Mouse (Mus musculus) 416B (cell line): ENCODE measurements around the gene Dph1.

ENCODE experiments used
- DNase-seq: peaks from one replicate; pipeline ENCODE4 v3.0.0; 2011; ENCODE audit warnings: low read depth

The Dph1 gene

GRCm38 (mm10) chr11:75158432-75158831 is 32.6 kb downstream of the Dph1 start:
- DNase-seq = peak; percentile 73

DNA sequence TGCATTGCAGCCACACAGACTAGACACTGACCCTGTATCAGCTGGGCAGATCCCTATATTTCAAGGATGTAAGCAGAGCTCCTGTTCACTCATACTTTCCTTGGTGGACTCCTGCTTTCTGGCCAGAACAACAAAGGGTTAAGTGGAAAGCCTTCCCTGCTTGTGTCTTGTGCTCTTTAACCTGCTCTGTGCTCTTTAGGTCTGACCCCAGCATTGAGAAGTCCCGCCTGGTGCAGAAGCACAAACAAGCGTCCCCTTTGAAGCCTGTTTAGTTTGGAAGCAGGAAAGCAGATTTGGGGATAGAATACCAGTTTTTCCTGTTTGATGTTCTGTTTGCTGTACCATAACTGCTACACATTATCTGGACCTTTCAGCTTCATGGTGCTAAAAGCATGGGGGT is 33.1 kb downstream of the Dph1 start:
- DNase-seq = no peak

- DNase-seq = no peak
Observed at GRCm38 (mm10) chr11:75157037-75157436, 34.0 kb downstream of the Dph1 start.

- no peak for DNase-seq
Observed at GRCm38 (mm10) chr11:75156416-75156815, 34.6 kb downstream of the Dph1 start.

GRCm38 (mm10) chr11:75155985-75156384 is 35.1 kb downstream of the Dph1 start:
- no peak for DNase-seq

DNA sequence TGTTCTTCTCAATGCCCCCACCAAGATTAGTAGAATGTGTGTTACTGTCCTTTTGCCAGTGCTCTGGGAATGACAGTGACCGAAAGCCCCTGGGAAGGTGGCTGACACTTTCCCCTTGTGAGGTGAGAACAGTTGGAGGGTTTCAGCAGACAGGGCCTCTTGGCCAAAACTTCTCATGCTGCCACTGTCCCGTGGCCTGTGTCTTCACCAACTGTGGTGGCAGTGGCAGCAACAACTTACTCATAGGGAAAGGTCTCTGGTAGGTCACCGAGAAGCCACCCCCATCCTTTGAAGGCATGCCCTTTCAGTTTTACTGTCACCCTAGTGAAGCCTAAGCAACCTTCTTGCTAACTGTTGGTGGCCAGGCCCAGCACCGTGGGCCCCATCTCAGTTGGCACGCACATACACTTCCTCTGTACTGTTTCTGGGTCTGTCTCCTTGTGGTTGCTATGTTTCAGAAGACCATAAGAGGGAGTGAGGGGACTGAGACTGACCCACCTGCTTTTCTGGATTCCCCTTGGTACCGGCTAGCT is 36.9 kb downstream of the Dph1 start:
- DNase-seq = peak; percentile 82

DNA sequence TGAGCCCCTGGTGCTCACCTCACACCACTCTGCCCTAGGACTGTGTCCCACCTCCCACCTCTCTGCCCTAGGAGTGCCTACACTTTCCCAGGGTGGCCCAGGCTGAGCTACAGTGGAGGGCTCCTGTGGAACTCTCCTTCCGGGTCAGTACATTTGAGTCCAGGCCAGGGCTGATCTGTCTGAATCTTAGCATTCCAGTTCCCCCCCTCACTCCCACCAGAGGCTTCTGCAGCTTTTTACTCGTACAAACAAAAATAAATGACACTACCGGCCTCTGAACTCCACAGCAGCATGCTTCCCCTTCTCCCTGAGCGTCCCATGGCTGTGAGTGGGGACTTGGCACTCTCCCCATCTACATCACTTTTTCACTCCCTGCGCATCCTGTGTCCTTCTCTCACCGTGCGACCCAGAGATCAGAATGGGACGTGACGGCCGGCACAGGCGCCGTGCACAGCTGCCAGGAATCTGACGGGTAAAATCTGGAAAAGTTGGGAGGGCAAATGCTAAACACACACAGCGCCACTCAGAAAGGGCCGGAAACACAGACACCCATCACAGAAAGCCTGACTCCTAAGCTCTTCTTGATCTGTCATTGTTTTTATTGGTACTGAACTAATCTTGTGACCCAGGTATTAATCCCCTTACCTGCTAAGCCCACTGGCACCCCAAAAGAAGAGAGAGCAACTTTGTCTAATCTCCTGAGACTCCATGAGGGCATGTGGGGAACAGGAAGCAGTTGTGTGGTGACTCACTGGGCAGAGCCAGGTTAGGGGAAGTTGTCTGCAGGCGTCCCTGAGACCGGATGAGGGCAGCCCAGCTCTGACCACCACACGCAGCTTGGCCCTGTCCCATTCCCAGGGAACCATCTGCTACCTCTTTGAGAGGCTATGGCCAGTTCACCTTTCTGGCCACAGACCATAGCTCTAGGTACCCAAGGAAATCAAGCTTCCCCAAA is 38.2 kb downstream of the Dph1 start:
- DNase-seq = peak; percentile 91

DNA sequence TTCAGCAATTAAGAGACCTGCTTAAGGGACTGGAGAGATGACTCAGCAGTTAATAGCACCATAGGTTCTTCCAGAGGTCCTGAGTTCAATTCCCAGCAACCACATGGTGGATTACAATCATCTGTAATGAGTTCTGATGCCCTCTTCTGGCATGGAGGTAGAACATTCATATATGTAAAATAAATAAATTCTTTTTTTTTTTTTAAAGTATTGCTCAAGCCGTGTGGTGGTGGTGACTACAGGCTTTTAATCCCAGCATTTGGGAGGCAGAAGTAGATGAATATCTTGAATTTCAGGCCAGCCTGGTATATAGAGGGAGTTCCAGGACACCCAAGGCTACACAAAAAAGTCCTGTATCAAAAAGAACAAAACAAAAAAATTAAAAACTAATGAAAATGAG is 40.7 kb downstream of the Dph1 start:
- DNase-seq = peak; percentile 52

DNA sequence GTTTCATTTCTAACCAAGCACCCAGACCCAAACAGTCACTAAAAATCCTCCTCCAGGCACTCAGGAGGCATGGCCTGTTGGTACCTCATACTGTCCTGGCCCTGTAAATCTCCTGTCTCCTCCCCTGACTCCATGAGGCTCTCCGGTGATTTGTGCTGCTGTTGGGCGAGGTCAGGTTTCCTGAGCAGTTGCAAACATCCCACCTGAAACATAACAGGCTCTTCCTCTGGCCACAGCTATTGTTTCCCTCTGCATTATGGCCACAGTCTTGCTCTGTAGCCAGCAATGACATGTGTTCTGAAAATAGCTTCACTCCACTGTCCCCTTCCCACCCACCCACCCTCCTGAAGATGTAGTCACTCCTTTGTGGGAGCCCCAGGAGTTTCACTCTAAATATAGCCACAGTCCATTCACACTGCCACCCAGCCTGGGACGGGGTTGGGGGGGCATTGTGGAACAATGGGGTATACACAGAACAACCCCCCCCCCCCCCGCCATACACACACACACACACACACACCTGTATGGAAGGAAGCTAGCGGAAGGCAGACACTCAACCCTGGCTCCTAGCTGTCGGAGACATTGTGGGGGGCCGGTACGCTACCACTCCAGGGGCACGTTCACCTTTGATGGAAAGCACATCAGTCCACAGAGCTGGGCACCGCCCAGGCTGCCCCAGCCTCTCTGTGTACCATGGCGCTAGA is 42.6 kb downstream of the Dph1 start:
- no peak for DNase-seq

DNA sequence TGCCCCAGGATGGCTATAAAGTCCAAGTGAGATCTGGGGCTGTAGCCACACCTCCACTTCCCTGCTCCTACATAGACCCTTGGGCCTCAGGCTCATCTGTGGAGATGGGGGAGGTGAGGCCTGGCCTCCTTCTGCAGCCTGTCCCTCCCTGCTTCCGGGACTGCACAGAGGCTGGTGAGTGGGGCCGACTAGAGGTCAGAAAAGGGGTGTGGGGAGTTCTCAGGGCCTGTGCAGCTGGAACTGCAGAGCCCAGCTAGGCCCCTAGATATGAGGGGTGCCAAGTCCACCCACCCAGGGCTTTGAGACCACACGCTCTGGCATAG is 43.2 kb downstream of the Dph1 start:
- DNase-seq = no peak

- peak; percentile 65 for DNase-seq
Observed at GRCm38 (mm10) chr11:75147106-75147845, 43.8 kb downstream of the Dph1 start.

- no peak for DNase-seq
Observed at GRCm38 (mm10) chr11:75145841-75146240, 45.2 kb downstream of the Dph1 start.

DNA sequence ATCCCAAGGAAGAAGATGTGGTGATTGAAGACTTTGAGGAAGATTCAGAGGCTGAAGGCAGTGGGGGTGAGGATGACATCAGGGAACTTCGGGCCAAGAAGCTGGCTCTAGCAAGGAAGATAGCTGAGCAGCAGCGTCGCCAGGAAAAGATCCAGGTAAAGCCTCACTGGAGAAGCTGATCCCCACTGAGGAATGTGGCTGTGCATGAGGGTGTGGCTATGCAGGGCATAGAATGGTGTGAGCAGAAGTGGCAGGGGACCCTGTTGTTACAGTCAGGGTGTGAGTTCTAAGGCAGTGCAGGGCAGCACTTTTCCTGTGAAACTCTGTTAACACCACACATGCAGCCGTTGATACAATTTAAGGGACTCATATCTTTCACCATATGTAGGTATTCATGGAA is 48.3 kb downstream of the Dph1 start:
- DNase-seq = no peak

- DNase-seq = no peak
Observed at GRCm38 (mm10) chr11:75141913-75142312, 49.1 kb downstream of the Dph1 start.

DNA sequence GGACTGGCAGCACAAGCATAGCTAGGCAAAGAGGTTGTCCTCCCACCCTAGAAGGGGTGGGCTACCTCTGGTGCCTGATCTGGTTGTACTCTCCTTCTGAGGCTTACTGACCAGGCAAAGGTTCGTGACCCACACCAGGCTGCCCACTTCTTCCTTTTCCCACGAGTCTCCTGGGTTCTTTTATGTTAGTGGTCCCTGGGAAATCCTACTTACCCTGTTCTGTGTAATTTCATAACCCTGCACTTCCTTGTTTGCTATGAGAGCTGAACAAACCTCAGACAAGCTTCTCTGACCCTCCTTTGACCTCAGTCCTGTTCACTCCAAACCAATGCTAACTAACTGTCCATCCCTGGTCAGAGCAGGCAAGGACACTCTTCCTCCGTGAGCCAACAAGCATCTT is 50.0 kb downstream of the Dph1 start:
- DNase-seq = no peak

- no peak for DNase-seq
Observed at GRCm38 (mm10) chr11:75140431-75140830, 50.6 kb downstream of the Dph1 start.

DNA sequence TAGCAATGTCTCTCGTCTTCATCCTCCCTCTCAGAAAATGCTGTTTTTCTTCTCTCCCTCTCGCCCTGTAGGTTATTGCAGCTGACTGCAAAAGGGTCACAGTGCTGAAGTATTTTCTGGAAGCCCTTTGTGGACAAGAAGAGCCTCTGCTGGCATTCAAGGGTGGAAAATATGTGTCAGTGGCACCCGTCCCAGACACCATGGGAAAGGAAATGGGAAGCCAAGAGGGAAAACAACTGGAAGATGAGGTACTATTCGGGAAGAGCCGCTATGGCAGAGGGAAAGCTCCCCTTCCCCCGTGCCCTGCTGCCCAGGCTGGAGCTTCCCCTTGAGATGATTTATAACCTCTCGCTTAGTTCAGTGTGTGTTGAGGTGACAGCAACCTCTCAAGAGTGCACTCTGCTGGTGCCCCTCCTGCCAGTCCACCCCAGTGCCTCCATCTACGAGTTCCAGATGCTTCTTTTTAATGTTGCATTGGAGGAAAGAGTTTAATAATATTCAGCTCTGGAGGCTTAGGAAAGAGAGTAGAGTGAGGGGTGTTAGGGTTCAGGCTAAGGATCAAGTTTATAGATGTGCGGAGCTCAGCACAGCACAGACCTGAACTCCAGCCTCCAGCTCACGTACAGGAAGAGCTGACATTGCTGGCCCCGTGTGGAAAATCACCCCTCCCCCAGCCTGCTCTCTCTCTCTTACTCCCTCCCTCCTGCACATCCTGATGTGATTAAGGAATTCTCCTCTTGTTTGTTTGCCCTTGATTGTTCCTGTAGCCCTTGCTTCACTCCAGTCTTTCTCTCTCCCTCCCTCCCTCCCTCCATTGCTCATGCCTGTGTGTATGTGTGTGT is 51.7 kb downstream of the Dph1 start:
- no peak for DNase-seq

- peak; percentile 97 for DNase-seq
Observed at GRCm38 (mm10) chr11:75136666-75137398, 54.2 kb downstream of the Dph1 start.

DNA sequence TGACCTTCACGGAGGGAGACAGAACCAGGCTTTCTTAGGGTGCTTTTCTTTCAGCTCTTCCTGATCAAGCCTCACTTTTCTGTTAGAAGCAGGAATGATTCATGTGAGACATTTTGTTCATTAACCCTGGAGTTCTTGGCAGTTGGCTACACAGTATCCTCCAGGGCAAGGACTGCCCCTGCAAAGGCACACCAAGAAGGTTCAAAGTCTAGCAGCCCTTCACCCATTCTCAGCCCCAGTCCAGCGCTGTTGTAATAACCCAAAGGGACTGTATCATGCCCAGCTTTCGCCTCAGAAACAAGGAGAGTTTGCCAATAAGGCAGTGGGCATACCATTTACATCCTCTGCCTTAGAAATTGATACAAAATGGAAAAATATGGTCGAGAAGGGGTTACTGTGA is 55.7 kb downstream of the Dph1 start:
- no peak for DNase-seq

DNA sequence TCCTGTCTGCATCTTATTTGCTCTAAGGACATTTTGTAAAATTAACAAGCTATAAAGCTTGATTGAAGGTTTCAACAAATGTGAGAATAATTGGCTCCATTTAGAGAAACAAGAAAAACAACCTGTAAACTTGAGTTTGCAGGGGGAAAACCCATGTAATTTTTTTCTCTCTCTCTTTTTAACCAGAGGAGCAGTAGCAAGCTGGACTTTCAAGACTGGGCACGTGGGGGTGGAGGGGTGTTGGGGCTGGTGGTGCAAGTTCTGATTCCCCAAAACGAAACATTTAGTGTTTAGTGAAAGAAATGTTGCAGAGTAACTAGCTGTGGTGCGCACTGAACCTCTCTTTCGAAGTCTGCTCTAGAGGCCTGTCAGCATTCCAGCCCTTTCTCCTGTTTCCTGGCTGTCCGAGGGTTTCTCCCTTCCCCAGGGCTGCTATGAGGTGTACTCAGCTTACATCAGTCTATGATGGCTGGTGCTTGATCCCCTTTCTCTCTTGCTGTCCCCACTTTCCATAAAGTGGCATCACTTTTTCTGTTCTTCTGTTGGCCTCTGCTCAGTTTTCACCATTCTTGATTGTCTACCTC is 56.5 kb downstream of the Dph1 start:
- DNase-seq = no peak
